Mouse (Mus musculus) testis, postnatal 14 days (tissue): ENCODE results near the gene Lhpp.

ENCODE experiments used
- DNase-seq: peaks from one replicate; pipeline ENCODE4 v3.0.0; 2021; ENCODE audit warnings: low spot score

Gene Lhpp

DNA sequence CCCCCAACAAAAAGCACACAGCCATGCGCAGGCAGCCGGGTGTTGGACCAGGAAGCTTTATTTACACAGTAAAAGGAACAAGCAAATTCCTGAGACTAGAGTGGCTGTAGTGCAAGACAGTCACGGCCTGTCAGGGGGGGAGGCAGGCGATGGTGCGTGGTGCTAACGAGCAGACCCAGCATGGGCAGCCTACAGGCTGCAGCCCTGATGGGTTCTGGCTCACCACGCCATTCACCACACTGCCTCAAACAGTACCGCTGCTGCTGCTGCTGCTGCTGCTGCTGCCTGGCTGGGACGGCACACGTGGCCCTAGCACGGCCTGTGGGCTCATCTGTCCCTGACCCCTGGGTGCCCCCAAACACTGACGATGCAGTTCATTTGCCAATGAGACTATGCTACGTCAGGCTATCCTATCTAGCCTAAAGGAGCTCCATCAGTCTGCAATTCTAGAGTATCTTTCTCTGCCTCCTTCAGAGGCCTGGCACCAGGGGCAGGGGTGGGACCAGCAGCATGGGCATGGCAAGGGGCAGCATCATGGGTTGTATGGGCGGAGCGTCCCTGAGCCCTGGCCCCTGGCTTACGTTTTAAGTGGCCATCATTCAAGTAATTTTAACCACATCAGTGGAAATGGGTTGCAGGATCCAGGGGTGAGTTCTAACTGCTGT lies 101.7 kb downstream of the Lhpp start:
- no peak for DNase-seq

DNA sequence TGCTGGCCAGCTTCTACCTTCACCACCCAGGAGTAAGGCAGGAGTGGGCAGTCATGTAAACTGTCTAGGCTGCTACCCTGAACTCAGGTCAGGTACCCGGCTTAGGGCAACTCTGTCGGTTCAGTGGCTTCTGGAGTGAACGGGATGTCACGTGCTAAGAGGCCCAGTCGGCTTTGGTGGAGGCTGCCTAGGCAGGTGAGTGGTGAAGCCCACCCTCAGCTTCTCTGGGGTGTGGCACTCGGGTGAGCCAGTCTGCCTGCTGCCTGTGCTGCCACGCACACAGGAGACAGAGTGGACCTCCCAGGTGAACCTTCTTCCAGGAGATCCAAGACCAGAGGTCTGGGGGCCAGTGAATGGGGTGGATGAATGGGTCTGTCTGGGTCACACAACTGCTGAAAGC lies 102.5 kb downstream of the Lhpp start:
- no peak for DNase-seq

DNA sequence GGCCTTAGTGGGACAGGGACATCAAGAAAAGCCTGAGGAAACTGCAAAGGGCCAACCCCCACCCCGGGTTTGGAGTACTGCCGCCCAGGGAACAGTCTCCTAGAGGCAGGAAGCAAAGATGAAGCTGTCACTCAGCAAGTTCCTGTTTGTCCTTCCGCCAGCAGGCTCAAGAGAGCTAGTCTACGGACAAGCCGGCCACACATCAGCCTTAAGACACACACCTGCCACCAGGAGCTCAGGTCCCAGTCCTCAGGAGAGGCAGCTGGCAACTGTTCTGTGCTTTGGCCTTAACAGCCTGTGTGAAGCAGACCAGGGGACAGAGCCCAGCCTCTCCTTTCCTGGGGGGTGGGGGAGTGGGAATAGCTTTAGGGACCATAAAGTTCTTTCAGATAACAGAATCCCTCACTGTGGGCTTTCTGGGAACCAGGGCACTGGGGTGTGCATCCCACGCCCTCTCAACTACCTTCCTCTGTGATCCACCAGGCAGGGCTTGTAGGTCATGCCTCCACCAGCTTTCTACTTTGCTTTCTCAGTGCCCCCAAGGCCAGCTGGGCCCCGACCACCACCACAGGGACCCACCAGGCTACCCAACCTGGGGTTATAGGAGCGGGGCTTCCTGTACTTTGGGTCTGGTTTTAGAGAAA lies 103.2 kb downstream of the Lhpp start:
- no peak for DNase-seq

DNA sequence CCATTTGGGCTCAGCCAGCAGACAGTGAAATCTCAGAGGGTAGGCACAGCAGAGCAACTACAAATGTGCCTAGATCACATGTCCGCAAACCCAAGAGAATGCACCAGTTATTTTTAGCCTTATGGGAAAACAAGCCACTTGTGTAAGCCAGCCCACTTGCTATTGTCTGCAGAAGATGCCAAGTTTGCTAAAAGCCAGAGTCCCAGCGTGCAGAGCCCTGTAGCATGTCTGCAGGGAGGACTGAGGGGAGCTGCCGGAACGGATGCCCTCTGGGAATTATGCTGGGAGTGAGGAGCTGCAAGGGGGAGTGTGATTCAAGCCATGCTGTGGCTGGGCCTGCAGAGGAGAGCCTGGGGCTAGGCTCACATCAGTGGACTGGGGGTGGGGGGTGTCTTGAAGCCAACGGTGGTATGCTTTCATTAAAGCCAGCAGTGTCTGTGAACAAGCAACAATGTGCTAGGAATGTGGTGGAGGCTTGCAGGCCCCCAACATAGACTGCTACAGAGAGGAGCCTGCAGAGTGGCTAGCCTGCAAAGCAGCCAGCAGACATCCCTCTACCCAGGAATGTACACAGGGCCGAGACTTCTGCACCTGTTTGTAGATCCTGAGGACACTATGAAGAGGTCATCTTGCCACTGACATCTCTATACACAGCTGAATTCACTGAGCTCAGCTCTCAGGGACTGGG lies 103.9 kb downstream of the Lhpp start:
- DNase-seq = peak; percentile 55

DNA sequence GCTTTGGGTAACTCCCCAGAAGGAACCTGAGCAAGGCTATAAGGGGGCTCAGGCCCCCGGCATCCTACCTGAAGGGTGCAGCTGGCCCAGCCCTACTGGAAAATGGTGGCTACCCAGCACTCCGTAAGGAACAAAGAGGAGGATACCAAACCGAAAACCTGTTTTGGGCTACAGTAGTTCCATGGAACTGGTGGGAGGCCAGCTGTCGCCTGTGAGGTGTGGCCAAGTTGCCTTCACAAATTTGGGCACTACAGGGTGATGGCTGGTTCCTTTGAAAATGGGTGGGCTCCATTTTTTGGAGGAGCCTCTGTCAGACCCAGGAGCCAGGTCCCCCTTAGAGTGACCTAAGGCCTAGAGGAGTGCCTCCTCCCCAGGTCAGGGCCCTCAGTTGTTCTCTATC lies 104.8 kb downstream of the Lhpp start:
- no peak for DNase-seq

DNA sequence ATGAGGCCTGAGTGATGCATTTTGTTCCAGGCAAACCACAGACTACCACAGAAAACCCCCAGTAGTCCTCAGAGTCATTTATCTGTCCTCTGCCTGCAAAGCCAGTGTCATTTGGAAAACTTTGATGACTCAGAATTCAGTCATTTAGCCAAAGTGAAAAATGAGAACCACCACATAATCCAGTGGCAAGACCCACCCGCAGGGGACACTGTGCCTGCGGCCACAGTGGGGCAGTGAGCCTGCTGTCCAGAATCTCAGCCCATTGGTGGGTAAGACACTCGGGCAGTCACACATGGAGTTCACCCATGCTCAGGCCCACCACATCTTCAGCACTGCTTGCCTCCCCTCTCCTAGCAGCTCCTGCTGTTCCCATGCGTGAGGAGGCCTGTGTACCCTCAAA lies 109.1 kb downstream of the Lhpp start:
- no peak for DNase-seq

DNA sequence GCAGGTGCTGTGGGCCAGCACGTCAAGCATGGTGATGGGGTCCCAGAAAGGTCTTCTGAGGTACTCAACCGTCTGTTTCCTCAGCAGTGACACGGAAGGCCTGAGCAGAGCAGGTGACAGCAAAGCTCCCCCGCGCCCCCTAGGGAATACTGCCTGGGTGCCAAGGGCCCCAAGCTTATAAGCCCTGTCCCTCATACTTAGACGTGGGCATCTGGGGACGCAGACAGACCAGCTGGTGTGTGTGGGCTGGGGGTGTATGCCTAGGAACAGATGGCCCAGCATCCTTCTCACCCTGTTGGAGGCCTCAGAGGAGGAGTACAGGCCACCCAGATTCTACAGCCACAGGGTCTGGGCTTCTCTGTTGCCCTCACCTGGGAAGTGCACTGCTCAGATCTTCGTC lies 110.1 kb downstream of the Lhpp start:
- DNase-seq = no peak

DNA sequence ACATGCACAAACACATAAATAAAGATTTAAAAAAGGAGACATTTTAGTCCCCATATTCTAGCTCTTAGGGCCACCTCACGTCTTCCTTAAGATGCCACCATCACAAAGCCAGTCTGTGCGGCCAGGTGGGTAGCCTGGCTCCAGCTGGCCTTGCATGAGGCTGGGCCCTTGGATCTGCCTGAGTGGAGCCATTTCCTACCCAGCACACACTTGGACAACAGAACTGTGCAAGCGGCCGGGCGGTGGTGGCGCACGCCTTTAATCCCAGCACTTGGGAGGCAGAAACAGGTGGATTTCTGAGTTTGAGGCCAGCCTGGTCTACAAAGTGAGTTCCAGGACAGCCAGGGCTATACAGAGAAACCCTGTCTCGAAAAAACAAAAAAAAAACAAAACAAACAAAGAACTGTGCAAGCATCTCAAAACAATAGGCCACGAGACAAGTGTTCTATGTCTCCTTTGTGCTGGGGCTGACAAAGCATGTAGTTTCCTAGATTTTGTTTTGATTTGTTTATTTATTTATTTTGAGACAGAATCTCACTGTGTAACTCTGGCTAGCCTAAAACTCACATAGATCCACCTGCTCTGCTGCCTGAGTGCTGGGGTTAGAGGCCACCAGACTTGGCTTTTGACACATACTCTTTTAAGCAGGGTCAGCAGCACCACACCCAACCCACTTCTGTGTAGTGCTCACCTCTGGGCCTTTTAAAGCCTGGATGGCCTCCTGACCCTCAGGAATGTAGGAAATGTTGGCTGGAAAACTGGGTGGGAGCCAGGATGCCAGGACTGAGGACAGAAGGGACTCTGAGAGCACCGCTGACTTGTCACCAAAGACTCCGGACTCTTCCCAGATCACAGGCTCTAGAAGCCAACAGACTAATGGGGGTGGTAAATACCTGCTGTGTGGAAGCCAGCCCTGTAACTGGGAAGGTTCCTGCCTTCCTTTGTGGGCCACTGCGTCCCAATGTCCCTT lies 112.2 kb downstream of the Lhpp start:
- DNase-seq = no peak

DNA sequence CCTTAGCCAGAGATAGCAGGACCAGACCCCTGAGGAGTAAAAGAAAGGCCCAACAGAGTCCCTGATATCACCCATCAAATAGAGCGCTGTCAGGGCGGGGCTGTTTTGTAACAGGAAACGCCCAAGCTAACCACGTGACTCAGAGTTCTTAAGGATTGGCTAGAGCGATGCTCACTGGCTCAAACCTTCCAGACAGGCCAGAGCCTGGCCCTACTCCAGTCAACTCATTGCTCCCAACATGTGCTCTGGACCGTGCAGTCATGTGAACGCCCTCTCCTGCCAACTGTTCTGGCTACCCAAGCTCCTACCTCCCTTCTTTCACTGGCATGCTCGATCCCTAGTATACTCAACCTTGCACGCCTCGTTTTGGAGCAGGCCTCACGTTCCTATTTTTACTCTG lies 113.5 kb downstream of the Lhpp start:
- peak; percentile 40 for DNase-seq

DNA sequence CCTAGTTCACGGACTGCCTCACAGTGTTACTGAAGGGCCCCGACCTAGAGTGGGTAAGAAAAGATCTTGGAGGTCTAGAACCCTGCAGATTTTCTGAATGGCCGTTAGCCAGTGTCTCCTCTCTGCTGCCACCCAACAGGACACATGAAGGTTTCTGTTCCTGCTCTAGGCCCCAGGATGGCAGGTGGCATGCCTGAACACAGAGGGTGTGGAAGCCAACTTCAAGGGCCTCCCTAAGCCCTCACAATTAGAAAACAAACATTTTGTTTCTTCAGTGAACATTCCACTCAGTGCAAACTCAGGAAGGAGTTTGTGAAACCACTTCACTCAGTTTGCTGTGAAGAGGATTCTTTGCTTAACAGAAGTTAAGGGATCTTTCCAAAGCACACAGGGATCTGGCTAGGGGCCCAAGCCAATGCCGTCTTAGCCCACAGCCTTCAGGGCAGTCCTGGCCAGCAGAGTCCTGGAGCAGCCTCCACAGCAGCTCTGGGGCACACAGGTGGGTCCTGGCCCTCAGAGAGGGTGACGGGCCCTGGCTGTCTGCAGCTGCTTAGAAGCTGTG lies 114.1 kb downstream of the Lhpp start:
- no peak for DNase-seq

DNA sequence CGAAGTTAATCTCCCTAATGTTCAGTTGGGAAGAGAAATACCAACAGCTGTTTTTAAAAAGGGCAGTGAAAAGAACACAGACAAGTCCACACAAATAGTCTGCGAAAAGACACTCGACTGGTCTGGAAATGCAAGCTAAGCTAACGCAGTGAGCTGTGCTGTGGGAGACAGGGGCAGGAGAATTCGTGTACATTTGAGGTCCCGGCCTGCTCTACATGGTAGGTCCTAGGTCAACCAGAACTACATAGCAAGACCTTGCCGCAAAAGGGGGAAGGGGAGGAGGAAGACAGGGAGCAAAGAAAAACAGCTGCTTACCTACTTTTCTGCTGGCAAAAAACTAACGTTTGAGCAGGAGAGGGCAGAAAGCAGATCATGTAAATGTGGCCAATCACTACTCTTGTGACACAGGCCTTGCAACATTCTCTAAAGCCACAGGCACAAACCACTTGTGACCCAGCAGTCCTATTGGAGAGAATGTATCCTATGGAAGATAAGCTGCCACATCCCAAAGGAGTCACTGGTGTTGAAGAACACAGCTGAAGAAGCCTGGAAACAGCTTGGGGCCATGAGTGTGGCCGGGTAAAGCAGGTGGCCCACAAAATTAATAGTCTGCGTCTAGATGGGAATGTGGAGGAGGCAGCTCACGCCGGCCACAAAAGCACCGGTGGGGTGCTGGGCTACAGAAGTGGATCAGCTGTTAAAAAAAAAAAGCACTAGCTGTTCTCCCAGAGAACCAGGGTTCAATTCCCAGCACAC lies 115.8 kb downstream of the Lhpp start:
- DNase-seq = no peak

DNA sequence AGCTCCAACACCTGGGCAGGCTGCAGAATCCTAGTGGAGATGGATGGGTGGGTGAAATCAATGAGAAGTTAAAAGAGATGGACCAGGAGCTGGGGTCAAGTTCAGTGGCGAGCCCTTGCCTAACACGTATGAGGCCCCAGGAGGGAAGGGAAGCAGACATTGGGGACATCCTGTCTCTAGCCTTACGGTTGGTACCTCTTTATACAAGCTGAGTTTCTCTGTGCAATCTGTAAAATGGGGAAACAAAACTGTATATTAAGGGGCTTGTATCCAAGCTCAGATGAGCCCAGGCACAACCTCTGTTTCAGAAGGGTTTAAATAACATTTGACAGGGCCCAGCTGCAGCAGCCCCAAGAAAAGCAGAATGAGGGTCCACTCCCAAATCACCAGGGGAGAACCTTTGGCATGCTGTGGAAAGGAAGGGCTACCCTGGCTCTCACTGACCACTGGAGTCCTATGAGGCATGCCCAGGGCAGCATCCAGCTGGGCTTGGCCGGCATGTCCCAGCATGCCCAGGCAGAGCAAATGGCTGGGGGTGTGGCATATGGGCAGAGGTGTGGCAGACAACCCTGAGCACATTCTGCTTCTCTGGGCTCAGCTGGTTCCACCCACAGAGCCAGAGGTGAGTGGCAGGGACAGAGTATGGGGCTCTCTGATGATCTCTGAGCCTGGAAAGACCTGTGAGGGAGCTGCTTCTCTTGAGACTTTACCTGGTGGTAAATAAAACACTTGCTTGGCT lies 118.8 kb downstream of the Lhpp start:
- no peak for DNase-seq

DNA sequence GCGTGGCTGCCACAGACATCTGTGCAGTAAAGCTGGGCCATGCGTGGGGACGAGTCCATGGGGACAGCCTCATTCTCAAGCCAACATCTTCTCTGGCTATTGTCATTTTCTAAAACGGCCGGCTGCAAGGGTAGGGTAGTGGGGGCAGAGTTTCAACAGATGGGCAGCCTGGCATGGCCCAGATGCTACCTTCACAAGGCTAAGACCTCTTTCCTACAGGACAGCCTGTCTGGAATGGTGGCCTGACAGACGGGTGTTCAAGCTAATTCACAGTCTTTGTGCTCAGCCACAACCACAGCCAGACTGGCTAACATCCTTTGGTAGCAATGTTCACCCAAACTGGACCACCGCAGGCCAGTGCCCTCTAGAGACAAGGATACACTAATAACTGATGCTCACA lies 120.1 kb downstream of the Lhpp start:
- DNase-seq = no peak

DNA sequence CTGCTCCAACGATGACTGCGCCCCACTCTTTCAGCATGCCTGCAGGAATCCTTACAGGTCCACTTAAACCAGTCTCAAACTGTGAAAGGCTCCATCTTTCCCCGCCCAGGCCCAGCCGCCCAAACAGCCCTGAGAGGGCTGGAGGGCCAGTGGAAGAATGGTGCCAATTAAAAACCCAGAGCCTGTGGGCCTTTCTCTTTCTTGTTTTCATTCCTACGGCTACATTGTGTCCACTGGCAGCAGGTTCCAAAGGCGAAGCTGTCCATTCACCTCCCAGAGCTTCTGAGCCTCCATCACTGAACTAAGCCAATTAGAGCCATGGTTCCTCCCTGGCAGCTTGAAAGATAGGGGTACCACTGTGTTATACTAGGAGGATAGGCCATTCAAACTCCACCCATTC lies 121.1 kb downstream of the Lhpp start:
- DNase-seq = peak; percentile 55

DNA sequence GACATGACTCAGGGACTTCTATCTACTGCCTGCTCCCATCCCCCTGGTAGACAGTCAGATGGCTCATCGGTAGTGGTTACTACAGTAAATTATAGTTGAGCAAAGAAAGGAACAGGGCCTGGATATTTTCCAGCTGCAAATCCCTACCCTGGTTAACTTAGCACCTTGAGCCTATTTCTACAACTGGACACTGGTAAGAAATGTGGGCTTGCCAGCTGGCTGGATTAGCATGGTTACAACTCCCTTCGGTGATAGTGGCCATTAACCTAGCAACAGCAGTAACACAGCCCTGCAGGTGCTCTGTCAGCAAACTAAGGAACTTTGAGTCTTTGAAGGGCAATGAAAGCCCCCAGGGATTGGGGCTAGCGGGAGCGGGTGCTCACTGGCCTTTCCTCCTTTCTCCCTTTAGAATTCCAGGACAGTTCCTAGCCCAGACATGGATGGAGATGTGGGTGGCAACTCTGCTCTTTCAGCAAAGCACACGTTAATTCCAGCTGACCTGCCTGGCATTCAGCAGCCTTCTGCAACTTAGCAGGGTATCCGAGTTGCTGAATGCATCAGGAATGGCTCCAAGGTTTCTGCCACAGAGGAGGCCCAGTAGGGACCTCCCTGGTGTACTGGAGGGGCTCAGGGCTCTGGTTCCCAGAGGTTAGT lies 121.8 kb downstream of the Lhpp start:
- no peak for DNase-seq

DNA sequence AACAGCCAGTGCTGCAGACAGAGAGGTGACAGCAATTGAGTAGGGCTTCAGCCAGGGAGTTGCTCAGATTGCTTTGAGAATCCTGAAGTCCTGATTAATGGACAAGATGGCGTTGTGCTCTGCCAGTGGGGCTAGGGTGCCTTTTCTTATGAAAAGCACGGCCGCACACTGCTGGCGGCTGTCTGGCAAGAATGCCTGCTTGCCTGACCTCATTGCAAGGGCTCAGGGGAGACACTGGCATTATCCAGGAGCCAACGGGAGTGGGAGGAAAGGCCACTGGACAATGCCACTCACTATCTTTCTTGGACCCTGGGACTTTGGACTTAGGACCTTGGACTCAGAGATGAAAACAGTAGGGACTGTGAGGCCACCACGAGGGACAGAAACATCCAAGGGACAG lies 123.1 kb downstream of the Lhpp start:
- DNase-seq = peak; percentile 62

DNA sequence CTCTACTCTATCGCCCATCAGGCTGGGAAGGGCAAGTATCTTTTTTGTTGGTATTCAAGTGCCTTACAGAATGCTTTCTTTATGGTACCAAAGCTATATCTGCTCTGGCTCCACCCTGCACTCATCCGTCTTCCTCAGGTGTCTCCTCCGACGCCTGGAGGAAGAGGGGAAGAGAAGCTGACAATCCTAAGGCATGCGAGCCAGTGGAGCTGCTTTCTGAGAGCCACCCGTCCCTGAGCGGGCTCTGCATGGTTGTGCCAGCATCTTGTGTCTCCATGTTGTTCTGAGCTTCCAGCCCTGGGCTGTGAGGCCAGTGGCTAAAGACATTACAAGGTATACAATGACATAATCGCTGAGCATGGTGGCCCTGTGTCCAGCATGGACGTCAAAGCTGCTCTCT lies 123.8 kb downstream of the Lhpp start:
- DNase-seq = no peak

DNA sequence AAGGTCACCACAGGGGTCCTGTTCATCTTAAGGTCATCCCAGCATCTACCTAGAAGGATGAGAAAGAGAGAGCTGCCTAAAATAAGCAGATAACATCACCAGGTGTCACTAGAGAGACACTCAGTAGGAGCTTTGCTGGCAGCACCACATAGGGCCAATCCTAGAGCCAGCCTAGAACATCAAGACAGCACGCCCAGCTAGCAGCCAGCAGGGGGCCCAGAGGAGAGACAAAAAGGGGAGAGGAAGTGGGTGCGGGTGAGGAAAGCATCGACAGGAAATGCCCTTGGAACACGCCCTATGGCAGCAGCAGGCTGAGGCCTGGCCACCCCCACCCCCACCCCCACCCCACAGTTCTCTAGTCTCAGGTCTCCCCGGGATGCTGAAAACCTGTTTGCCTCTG lies 124.7 kb downstream of the Lhpp start:
- no peak for DNase-seq

DNA sequence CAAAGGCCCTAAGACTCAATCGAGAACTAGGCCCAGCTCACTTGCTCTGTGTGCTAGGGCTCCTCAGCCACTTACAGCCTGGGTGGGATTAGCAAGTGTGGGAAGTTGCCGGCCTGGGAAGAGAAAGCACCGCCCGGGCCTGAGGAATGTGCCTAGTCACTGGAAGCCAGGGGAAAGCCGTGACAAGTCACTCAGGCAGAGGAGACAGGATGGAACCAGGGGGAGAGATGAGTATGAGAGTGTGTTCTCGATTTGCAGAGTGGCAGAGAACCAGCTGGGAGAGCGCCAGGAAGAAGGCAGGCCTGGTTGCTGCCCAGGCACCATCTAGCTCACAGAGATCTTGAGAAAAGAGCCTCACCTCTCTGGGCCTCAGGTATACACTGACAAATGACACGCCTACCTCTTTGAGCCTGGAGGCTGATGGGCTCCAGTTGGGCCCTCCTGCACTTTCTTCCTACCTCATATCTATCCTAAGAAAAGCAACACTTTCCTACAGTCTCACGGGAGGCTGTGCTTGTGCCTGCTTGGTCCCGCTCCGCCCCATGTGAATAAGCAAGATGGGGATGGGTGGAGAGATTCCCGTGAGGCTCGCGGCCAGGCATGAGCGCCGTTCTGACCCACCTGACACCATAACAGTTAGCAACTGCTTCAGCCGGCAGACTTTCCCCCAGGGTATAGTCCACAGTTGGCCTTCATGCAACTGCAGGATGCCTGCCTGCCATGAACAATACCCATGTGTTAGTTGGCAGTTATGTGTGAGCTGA lies 125.8 kb downstream of the Lhpp start:
- DNase-seq = peak; percentile 30
